Mouse (Mus musculus) R1 (cell line): ENCODE data around the gene Pbx3.

ENCODE experiments used
- DNase-seq: peaks from one replicate; pipeline ENCODE4 v3.0.0-alpha.2; 2018; ENCODE audit warnings: low read depth, low spot score

The Pbx3 gene

GRCm38 (mm10) chr2:34298202-34298601, 74.7 kb downstream of the Pbx3 start:
- no peak for DNase-seq

GRCm38 (mm10) chr2:34289726-34290125, 83.2 kb downstream of the Pbx3 start:
- no peak for DNase-seq

GRCm38 (mm10) chr2:34284239-34284638, 88.7 kb downstream of the Pbx3 start:
- DNase-seq: no peak

- DNase-seq: no peak
Observed at GRCm38 (mm10) chr2:34280996-34281395, 91.9 kb downstream of the Pbx3 start.

- no peak for DNase-seq
Observed at GRCm38 (mm10) chr2:34279726-34280125, 93.2 kb downstream of the Pbx3 start.

- no peak for DNase-seq
Observed at GRCm38 (mm10) chr2:34275630-34276193, 97.2 kb downstream of the Pbx3 start.

- no peak for DNase-seq
Observed at GRCm38 (mm10) chr2:34262046-34262445, 110.9 kb downstream of the Pbx3 start.

- DNase-seq: peak; percentile 16
Observed at GRCm38 (mm10) chr2:34260653-34261076, 112.3 kb downstream of the Pbx3 start.

- no peak for DNase-seq
Observed at GRCm38 (mm10) chr2:34258256-34258655, 114.7 kb downstream of the Pbx3 start.

GRCm38 (mm10) chr2:34257611-34258010, 115.3 kb downstream of the Pbx3 start:
- no peak for DNase-seq

GRCm38 (mm10) chr2:34256000-34256553, 116.9 kb downstream of the Pbx3 start:
- no peak for DNase-seq

- no peak for DNase-seq
Observed at GRCm38 (mm10) chr2:34253627-34254026, 119.3 kb downstream of the Pbx3 start.

GRCm38 (mm10) chr2:34253111-34253510, 119.8 kb downstream of the Pbx3 start:
- no peak for DNase-seq

GRCm38 (mm10) chr2:34252286-34252685, 120.7 kb downstream of the Pbx3 start:
- DNase-seq: no peak

GRCm38 (mm10) chr2:34249961-34250658, 122.8 kb downstream of the Pbx3 start:
- DNase-seq: no peak

- DNase-seq: peak; percentile 96
Observed at GRCm38 (mm10) chr2:34249141-34249960, 123.6 kb downstream of the Pbx3 start.

GRCm38 (mm10) chr2:34240885-34241284, 132.1 kb downstream of the Pbx3 start:
- no peak for DNase-seq

- no peak for DNase-seq
Observed at GRCm38 (mm10) chr2:34239315-34239858, 133.6 kb downstream of the Pbx3 start.

GRCm38 (mm10) chr2:34235467-34236075, 137.4 kb downstream of the Pbx3 start:
- DNase-seq: no peak

GRCm38 (mm10) chr2:34234274-34234673, 138.7 kb downstream of the Pbx3 start:
- DNase-seq: no peak

- no peak for DNase-seq
Observed at GRCm38 (mm10) chr2:34233271-34233670, 139.7 kb downstream of the Pbx3 start.

- DNase-seq: no peak
Observed at GRCm38 (mm10) chr2:34227688-34228087, 145.3 kb downstream of the Pbx3 start.
